Mouse (Mus musculus) midbrain, embryonic 15.5 days (tissue): ENCODE results near the gene Tmem97. TPM values are rescaled to one million over a fixed set of nuclear protein-coding genes. Genes with fewer than 3 reads are reported as not detected.
A peak's percentile ranks its signal among the peaks of the same experiment; 100 is the strongest.
"Not testable (repeated sequence)": the region's sequence is repeated elsewhere in the genome, so short reads cannot be mapped to it uniquely, and the experiment has no call there.

Source experiments
- ATAC-seq: fragments of 200-750 bp; cut with Nextera tagmentation; replicated peaks from 2 replicates; pipeline ENCODE4 v1.8.0; 2017; ENCODE audit warnings: moderate TSS enrichment
- H3K27ac ChIP-seq: fragments of 300-500 bp; sonication (generic); 2 replicates; pipeline ENCODE4 v1.5.1; 2015; ENCODE audit warnings: mild to moderate bottlenecking, inconsistent platforms
- H3K27me3 ChIP-seq: fragments of 300-500 bp; sonication (generic); replicated peaks from 2 replicates; pipeline ENCODE4 v1.6.1; 2015; ENCODE audit warnings: inconsistent platforms
- H3K36me3 ChIP-seq: fragments of 300-500 bp; sonication (generic); replicated peaks from 2 replicates; pipeline ENCODE4 v1.6.1; 2015; ENCODE audit warnings: inconsistent platforms
- H3K4me1 ChIP-seq: fragments of 300-500 bp; sonication (generic); 2 replicates; pipeline ENCODE4 v1.6.1; 2015; ENCODE audit warnings: inconsistent platforms
- H3K4me2 ChIP-seq: fragments of 300-500 bp; sonication (generic); 2 replicates; pipeline ENCODE4 v1.6.1; 2015; ENCODE audit warnings: inconsistent platforms, mild to moderate bottlenecking, moderate library complexity
- H3K4me3 ChIP-seq: fragments of 300-500 bp; sonication (generic); 2 replicates; pipeline ENCODE4 v1.5.1; 2015; ENCODE audit warnings: mild to moderate bottlenecking, inconsistent platforms
- H3K9ac ChIP-seq: fragments of 300-500 bp; sonication (generic); 2 replicates; pipeline ENCODE4 v1.6.1; 2015; ENCODE audit warnings: mild to moderate bottlenecking, inconsistent platforms
- H3K9me3 ChIP-seq: fragments of 300-500 bp; sonication (generic); 2 replicates; pipeline ENCODE4 v1.6.1; 2016; ENCODE audit warnings: inconsistent platforms
- WGBS: fragments of 180-500 bp; shearing (Covaris S2); methylation state at CpG from one replicate; pipeline ENCODE4 v1.1.7; 2015; ENCODE audit warnings: mixed read lengths; 5-methylcytosine and 5-hydroxymethylcytosine counted together
- polyA plus RNA-seq: library from polyadenylated mRNA; unstranded; fragments of >200 nt; fragmentation: Nextera tagmentation; extraction: Ambion mirVana; gene quantifications from 2 replicates; pipeline ENCODE4 v1.2.1, GENCODE M21; 2015

Tmem97 gene
- polyA plus RNA-seq, 1 experiment from 2014 or later: 35.4 TPM

GRCm38 (mm10) chr11:78545181-78545580 is 5.4 kb downstream of the Tmem97 start:
- no peaks in the 10 kb centered on the region for H3K9me3 ChIP-seq
- no peak overlapping the region for H3K27ac ChIP-seq
- peaks cover 21% of the 10 kb centered on the region for H3K36me3 ChIP-seq
- H3K9ac ChIP-seq: no peak overlapping the region
- H3K4me2 ChIP-seq: no peak overlapping the region
- 85% methylated on average over 8 of the region's 8 CpGs for WGBS
- H3K27me3 ChIP-seq: no peaks in the 10 kb centered on the region
- ATAC-seq: no peak
- no peak overlapping the region for H3K4me3 ChIP-seq
- peaks cover 15% of the 10 kb centered on the region for H3K4me1 ChIP-seq

GRCm38 (mm10) chr11:78544449-78545111 is 6.0 kb downstream of the Tmem97 start:
- H3K4me3 ChIP-seq: no peak overlapping the region

GRCm38 (mm10) chr11:78540358-78540757 is 10.2 kb downstream of the Tmem97 start:
- H3K27ac ChIP-seq: no peak overlapping the region
- peaks cover 34% of the 10 kb centered on the region for H3K36me3 ChIP-seq
- WGBS: 90% methylated on average over 3 of the region's 3 CpGs
- H3K27me3 ChIP-seq: no peaks in the 10 kb centered on the region
- no peaks in the 10 kb centered on the region for H3K9me3 ChIP-seq
- ATAC-seq: no peak
- no peak overlapping the region for H3K9ac ChIP-seq
- no peak overlapping the region for H3K4me3 ChIP-seq
- peaks cover 15% of the 10 kb centered on the region for H3K4me1 ChIP-seq
- no peak overlapping the region for H3K4me2 ChIP-seq

More at GRCm38 (mm10) chr11:78544449-78545111, 6.0 kb downstream of the Tmem97 start:
- Histone ChIP-seq H3K27me3 (no peaks in the 10 kb centered on the region), H3K36me3 (peaks cover 25% of the 10 kb centered on the region), H3K9me3 (no peaks in the 10 kb centered on the region), H3K9ac (no peak overlapping the region), H3K4me2 (no peak overlapping the region), H3K27ac (no peak overlapping the region), H3K4me1 (peaks cover 9% of the 10 kb centered on the region)
- WGBS: 94% methylated on average over 7 of the region's 7 CpGs
- no peak for ATAC-seq

GRCm38 (mm10) chr11:78536690-78537084 is 13.9 kb downstream of the Tmem97 start:
- Histone ChIP-seq H3K9ac (peak overlapping the region; percentile 76), H3K36me3 (peaks cover 22% of the 10 kb centered on the region), H3K4me3 (peak overlapping the region; percentile 94), H3K4me1 (peaks cover 37% of the 10 kb centered on the region), H3K27me3 (no peaks in the 10 kb centered on the region), H3K27ac (peak overlapping the region; percentile 92), H3K4me2 (peak overlapping the region; percentile 67), H3K9me3 (no peaks in the 10 kb centered on the region)
- 3% methylated on average over 14 of the region's 14 CpGs for WGBS
- ATAC-seq: no peak

- Histone ChIP-seq H3K27ac (peak within 1 kb of the TSS; percentile 92), H3K4me2 (peak within 1 kb of the TSS; percentile 88), H3K4me3 (peak within 1 kb of the TSS; percentile 94), H3K9ac (peak within 1 kb of the TSS; percentile 89), H3K27me3 (no peaks in the 10 kb centered on the region), H3K4me1 (peaks cover 37% of the 10 kb centered on the region), H3K9me3 (no peaks in the 10 kb centered on the region), H3K36me3 (peaks cover 22% of the 10 kb centered on the region)
- peak; percentile 98 for ATAC-seq
- under 1% methylated on average over 52 of the region's 52 CpGs for WGBS
Observed at GRCm38 (mm10) chr11:78536080-78536689, 14.4 kb downstream of the Tmem97 start, which contains the start of the genes Tnfaip1 and Ift20. TSS of gene Tnfaip1 (minus strand) at chr11:78536332. TSS of gene Ift20 (plus strand) at chr11:78536361.

GRCm38 (mm10) chr11:78535376-78536079 is 15.0 kb downstream of the Tmem97 start:
- WGBS: under 1% methylated on average over 23 of the region's 23 CpGs
- peak overlapping the region; percentile 94 for H3K4me3 ChIP-seq
- peaks cover 37% of the 10 kb centered on the region for H3K4me1 ChIP-seq
- H3K9ac ChIP-seq: peak overlapping the region; percentile 89
- H3K27ac ChIP-seq: peak overlapping the region; percentile 92
- peaks cover 16% of the 10 kb centered on the region; the same call in 1 of the 2 replicates for H3K36me3 ChIP-seq
- H3K9me3 ChIP-seq: no peaks in the 10 kb centered on the region
- H3K27me3 ChIP-seq: no peaks in the 10 kb centered on the region
- ATAC-seq: peak; percentile 19
- H3K4me2 ChIP-seq: peak overlapping the region; percentile 88

- no peak overlapping the region for H3K9ac ChIP-seq
Observed at GRCm38 (mm10) chr11:78534516-78534915, 16.1 kb downstream of the Tmem97 start.

GRCm38 (mm10) chr11:78531515-78531914 is 19.1 kb downstream of the Tmem97 start:
- H3K36me3 ChIP-seq: peaks cover 20% of the 10 kb centered on the region
- H3K27me3 ChIP-seq, H3K27ac ChIP-seq, H3K4me2 ChIP-seq, H3K4me3 ChIP-seq, H3K9ac ChIP-seq, H3K9me3 ChIP-seq, ATAC-seq: not testable (repeated sequence)
- H3K4me1 ChIP-seq: peaks cover 24% of the 10 kb centered on the region
- 94% methylated on average over 10 of the region's 10 CpGs for whole genome bisulfite sequencing

More at GRCm38 (mm10) chr11:78534516-78534915, 16.1 kb downstream of the Tmem97 start:
- Histone ChIP-seq H3K27ac (no peak overlapping the region), H3K36me3 (peaks cover 8% of the 10 kb centered on the region; the same call in 1 of the 2 replicates), H3K4me2 (peak overlapping the region; percentile 88), H3K9me3 (no peaks in the 10 kb centered on the region), H3K4me1 (peaks cover 37% of the 10 kb centered on the region), H3K4me3 (peak overlapping the region; percentile 94; the same call in 1 of the 2 replicates), H3K27me3 (no peaks in the 10 kb centered on the region)
- WGBS: 90% methylated on average over 4 of the region's 4 CpGs
- no peak for ATAC-seq

GRCm38 (mm10) chr11:78531046-78531445 is 19.5 kb downstream of the Tmem97 start:
- WGBS: 87% methylated on average over 6 of the region's 6 CpGs
- ATAC-seq: no peak

GRCm38 (mm10) chr11:78530001-78530400 is 20.6 kb downstream of the Tmem97 start:
- no peak overlapping the region for H3K27ac ChIP-seq

More at GRCm38 (mm10) chr11:78531046-78531445, 19.5 kb downstream of the Tmem97 start:
- Histone ChIP-seq H3K4me1 (peaks cover 24% of the 10 kb centered on the region), H3K27me3 (no peaks in the 10 kb centered on the region), H3K36me3 (peaks cover 24% of the 10 kb centered on the region), H3K4me2 (no peak overlapping the region), H3K9me3 (no peaks in the 10 kb centered on the region), H3K27ac (no peak overlapping the region), H3K9ac (no peak overlapping the region), H3K4me3 (no peak overlapping the region)

GRCm38 (mm10) chr11:78528714-78529113 is 21.9 kb downstream of the Tmem97 start:
- peaks cover 40% of the 10 kb centered on the region for H3K36me3 ChIP-seq
- H3K9ac ChIP-seq: no peak overlapping the region
- no peak overlapping the region for H3K4me3 ChIP-seq
- H3K27me3 ChIP-seq: no peaks in the 10 kb centered on the region
- no peak for ATAC-seq
- H3K4me1 ChIP-seq: 0 out of 2 replicates have a peak, but pooled peaks cover 10% of the 10 kb centered on the region
- H3K4me2 ChIP-seq: no peak overlapping the region
- WGBS: 75% methylated on average over 9 of the region's 9 CpGs
- H3K27ac ChIP-seq: no peak overlapping the region
- H3K9me3 ChIP-seq: no peaks in the 10 kb centered on the region

More at GRCm38 (mm10) chr11:78530001-78530400, 20.6 kb downstream of the Tmem97 start:
- Histone ChIP-seq H3K9ac (no peak overlapping the region), H3K4me1 (peaks cover 19% of the 10 kb centered on the region), H3K4me3 (no peak overlapping the region), H3K9me3 (no peaks in the 10 kb centered on the region), H3K36me3 (peaks cover 30% of the 10 kb centered on the region), H3K4me2 (no peak overlapping the region), H3K27me3 (no peaks in the 10 kb centered on the region)
- 89% methylated on average over 12 of the region's 12 CpGs for whole genome bisulfite sequencing
- no peak for ATAC-seq

- H3K9ac ChIP-seq: no peak overlapping the region
- H3K4me3 ChIP-seq: no peak overlapping the region
- ATAC-seq: no peak
- WGBS: 67% methylated on average over 2 of the region's 2 CpGs
- H3K27ac ChIP-seq: no peak overlapping the region
- H3K27me3 ChIP-seq: no peaks in the 10 kb centered on the region
- H3K9me3 ChIP-seq: no peaks in the 10 kb centered on the region
- no peaks in the 10 kb centered on the region for H3K4me1 ChIP-seq
- no peak overlapping the region for H3K4me2 ChIP-seq
- H3K36me3 ChIP-seq: peaks cover 51% of the 10 kb centered on the region
Observed at GRCm38 (mm10) chr11:78524838-78525237, 25.7 kb downstream of the Tmem97 start.
